Mouse (Mus musculus): ENCODE measurements around the gene Snrpb. TPM values are rescaled to one million over a fixed set of nuclear protein-coding genes. Genes with fewer than 3 reads are reported as not detected.

Snrpb gene
- total RNA-seq (2021) = 100 to 1,000 TPM in 1 of 2 experiments, 10 to 100 TPM in 1; 93.6 to 109 TPM

DNA sequence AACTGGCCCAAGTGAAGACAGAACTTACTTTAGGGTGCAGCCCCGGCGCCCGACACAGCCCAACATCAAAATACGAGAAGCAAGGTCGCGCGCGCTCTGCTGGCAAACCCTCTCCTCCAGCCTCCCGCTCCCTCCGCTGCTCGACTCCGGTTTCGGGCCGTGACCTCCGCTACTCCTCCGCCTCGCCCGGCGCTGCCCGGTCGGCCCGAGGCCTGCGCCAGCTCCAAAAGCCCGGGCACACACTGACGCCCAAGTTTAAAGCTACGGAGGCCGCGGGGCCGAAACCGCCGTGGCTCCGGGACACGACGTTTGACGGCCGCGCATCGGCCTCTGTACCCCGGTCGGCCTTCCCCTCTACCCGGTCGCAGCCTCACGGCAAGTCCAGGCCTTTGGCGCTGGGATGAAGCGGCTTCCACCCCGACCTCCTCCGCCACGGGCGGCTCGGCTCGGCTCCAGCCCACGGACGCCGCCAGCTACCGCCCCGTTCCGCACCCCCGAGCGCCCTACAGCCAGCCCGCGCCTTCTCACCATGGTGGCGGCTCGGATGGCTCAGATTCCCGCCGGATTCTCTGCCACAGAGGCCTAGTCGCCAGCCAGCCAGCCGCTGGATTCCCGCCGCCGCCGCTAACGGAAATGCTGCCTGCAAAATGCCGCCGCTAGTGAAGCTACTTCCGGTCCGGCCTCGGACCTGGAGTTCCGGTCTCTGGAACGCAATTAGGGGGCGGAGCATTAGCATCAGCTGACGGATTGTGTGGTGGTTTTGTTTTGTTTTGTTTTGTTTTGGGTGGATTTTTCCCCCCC, at the start of gene Snrpb:
TSS of gene Snrpb (minus strand) at position 698 of the 801 bp plus-strand sequence.
- DNase-seq (ENCODE audit: low spot score in 2 of 2) = peak; percentile 89 to 92
- intact Hi-C loops (cut with DNase I) = loop anchor here (2.0 to 5.0 kb wide), 2 partner anchors 68 to 96 kb away; partner anchors contain the start of gene Nop56

DNA sequence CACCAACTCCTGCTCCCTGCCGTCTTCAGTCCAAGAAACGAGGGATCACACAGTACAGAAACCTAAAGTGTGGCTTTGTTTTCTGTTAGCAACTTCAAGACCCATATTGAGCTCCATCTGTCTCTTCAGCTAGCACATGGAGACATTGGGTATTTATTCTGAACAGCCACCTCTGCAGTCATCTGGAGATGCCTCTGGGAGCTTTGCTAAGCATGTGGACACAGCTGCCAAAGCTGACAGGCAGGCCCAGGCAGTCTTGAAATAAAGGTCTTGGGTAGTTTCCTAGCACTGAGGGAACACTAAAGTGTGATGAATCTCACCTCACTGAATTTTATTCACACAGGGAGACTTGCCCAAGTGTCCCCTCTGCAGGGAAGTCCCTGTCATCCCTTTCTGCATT, 32.4 kb upstream of the Snrpb start:
- intact Hi-C loops (cut with DNase I) = no loop called here
- peak; percentile 18 to 40 for DNase-seq (ENCODE audit: low spot score in 2 of 2)

DNA sequence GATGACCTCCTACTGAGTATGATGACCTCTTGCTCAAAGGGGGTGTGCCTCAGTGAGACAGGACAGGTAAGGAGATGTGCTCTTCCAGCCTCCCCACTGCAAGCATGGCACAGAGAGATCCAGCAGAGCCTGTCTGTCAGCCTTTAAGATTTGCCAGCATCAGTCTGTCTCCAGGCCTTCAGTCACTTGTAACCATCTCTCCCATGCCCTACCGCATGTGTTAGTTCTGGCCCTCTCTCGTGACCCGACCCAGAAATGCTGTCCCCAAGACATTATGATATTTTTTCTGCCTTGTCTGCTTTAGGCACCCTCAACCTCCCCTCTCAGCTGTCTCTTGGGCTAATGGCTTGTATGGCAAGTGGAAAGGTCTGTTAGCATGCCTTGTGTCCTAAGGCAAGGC, 30.4 kb upstream of the Snrpb start:
- DNase-seq (ENCODE audit: low spot score in 2 of 2) = no peak
- intact Hi-C loops (cut with DNase I) = no loop called here

DNA sequence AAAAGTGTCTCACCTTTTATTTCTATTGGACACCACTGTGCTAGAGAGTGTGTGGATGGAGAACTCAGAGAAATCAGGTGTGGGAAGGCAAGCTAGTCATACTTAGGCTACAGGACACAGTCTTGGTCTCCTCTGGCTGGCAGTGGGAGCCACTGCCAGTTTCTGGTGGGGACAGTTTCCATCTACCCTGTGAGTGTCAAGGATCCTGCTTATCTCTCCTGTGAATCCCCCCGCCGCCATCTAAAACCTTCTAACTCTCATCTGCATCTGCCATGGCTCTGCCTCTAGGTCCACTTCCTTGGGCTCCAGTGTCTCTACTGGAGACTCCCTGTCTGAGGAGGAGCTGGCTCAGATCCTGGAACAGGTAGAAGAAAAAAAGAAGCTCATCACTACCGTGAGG, 28.8 kb upstream of the Snrpb start:
- intact Hi-C loops (cut with DNase I) = no loop called here
- no peak for DNase-seq (ENCODE audit: low spot score in 2 of 2)

DNA sequence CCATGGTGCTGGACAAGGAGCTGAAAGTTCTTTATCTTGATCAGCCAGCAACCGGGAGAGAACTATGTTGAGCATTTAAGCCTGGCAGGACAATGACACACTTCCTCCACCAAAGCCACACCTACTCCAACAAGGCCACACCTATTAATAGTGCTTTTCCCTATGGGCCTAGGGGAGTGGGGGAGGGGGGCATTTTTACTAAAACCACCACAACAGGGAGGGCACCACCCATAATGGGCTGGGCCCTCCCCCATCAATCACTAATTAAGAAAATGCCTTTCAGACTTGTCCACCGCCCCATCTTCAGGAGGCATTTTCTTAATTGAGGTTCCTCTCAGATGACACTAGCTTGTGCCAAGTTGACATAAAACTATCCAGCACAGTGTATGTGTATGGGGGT, 28.2 kb upstream of the Snrpb start:
- DNase-seq (ENCODE audit: low spot score in 2 of 2) = no peak
- intact Hi-C loops (cut with DNase I) = no loop called here

DNA sequence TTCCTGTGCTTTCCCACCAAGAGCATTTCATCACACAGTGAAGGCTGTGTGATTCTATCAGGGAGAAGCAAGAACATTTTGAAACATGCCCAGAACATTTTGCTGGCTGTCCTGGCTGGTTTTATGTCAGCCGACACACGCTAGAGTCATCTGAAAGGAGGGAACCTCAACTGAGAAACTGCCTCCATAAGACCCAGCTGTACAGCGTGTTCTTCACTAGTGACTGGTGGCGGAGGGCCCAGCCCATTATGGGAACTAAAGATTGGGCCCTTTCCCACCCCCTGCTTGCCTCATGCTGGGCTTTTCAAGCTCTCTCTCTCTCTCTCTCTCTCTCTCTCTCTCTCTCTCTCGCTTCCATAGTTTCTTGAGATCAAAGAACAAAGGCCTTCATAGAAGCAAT, 21.8 kb upstream of the Snrpb start:
- intact Hi-C loops (cut with DNase I) = no loop called here
- DNase-seq (ENCODE audit: low spot score in 2 of 2) = no peak

DNA sequence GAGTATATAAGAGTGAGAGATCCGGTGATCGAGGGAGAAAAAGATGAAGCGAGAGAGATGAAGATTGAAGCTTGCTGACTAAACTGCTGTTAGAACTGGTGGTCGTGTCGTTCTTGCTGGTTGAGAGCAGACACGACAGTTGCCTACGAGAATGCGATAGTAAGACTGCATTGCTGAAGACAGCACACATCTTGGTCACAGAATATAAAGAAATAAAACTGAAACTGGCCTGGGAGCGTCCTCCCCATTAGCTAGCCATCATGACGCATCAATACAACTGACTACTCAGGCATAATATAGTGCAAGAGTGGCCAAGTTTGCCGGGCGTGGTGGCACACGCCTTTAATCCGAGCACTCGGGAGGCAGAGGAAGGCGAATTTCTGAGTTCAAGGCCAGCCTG, 15.7 kb upstream of the Snrpb start, which contains the start of gene Tmc2:
TSS of gene Tmc2 (plus strand) at position 301 of the 400 bp plus-strand sequence.
- DNase-seq (ENCODE audit: low spot score in 2 of 2) = no peak
- intact Hi-C loops (cut with DNase I) = no loop called here

DNA sequence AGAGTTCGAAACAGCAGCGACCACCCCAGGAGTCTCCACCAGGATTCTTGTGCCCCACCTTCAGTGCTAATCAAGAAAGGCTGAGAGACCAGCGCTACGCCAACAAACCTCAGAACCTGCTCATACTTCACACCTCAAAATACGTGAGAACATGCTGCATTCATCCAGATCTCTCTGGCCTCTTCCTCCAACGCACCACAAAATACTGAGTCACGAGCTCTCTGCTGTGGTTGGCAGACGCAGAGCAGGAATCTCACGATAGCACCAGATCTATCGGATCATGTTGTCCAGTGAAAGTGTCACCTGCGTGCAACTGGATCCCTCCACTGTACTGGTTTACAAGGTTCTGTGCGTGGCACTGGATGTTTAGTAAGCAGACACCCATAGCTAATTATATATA, 9.2 kb upstream of the Snrpb start:
- intact Hi-C loops (cut with DNase I) = no loop called here
- peak in 1 of 2 experiments; percentile 6 for DNase-seq (ENCODE audit: low spot score in 2 of 2)

DNA sequence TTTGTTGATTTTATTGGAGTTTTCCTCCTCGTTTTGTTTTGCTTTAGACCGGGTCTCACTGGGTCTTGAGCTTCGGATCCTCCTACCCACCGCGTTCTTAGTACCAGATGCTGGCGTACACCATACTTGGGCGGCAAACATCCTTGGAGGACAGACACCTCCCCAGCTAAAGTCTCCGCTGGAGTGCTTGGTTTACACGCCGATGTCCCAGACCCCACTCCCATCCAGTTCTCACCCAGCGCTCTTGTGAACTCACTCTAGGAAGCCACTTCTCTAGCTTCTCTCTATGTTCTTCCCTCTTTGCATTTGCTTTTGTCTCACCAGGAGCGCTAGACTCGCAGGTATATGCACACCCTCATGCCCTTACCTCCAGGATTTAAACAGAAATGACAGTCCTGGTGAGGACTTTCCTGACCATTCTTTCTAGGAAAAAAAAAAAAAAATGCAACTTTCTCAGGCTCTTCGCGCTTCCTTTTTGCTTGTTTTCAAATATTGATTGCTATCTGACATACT, 360 bp upstream of the Snrpb start:
- intact Hi-C loops (cut with DNase I) = loop anchor here (2.0 to 5.0 kb wide), 2 partner anchors 68 to 95 kb away; partner anchors contain the start of gene Nop56
- DNase-seq (ENCODE audit: low spot score in 2 of 2) = no peak

DNA sequence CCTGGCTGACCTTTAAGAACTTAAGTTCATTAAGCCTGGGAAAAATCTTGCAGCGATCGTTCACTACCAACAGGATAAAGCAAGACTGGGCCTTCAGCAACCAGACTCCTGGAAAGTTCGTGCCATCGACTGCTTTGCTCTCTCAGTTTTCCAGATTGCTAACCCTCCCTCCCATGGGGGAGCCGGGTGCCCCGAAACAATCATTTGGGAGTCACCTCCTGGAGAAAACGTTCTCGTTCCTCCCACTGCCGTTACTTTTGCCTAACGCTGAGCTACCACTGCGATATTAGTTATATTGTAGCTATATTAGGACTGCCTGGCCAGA, 860 bp downstream of the Snrpb start:
- intact Hi-C loops (cut with DNase I) = loop anchor here (2.0 to 5.0 kb wide), 2 partner anchors 69 to 96 kb away; partner anchors contain the start of gene Nop56
- peak in 1 of 2 experiments; percentile 21 for DNase-seq (ENCODE audit: low spot score in 2 of 2)

DNA sequence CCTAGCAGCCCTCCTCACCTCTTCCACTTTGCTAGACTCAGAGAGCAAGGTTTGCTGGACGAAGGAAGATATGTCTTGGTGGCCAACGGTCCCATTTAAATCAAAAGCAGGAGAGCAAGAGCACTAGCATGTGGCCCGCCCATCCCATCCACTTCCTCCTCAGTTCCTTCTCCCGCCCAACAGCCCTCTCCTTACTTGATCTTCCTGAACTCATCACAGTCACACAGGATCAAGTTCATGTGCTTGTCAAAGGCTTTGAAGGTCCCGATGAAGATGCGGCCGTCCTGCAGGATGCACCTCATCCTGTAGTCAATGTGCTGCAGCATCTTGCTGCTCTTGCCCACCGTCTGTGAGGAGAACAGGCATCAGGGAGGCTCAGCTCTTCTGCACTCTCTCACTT, 2.4 kb downstream of the Snrpb start:
- intact Hi-C loops (cut with DNase I) = loop anchor here (5.0 kb wide), 1 partner anchor 70 kb away; no protein-coding TSS in a partner anchor
- no peak for DNase-seq (ENCODE audit: low spot score in 2 of 2)

DNA sequence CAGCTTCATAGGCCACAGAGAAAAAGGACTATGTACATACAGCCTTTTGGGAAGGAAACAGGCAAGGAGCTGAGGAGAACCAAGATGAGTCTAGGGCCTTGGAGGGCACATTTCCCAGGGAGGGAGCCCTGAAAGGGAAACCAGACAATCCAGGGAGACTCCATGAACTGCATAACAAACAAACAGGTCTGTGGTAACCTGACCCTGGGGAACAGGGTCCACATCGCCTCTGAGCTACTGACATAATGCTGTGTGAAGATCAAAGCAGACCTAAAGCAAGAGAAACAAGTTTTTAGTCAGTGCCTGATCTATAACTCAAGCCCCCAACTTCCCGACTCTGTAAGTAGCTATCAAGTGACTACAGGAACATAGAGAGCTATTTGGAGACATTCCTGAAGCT, 7.5 kb downstream of the Snrpb start:
- DNase-seq (ENCODE audit: low spot score in 2 of 2) = no peak
- intact Hi-C loops (cut with DNase I) = no loop called here

DNA sequence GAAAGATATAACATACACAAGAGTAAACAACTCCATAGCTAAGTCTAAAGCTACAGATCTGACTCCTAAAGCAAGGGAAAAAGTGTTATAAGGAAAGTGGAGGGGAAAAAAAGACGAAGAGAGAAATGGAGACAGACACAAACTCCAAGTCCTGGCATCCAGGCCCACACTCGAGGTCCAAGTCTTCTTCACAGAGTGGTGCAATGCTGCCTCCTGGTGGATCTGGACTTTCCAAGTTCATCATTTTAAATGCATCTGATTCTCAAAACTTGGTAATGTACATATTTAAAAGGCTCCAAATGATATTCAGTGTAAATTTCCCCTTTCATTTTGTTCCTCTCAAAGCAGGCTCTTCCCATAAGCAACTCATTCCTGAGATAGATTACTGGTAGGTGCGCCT, 11.3 kb downstream of the Snrpb start:
- DNase-seq (ENCODE audit: low spot score in 2 of 2) = peak; percentile 73 to 78
- intact Hi-C loops (cut with DNase I) = loop anchor here (1.0 to 10.0 kb wide), 4 partner anchors 100 to 493 kb away; no protein-coding TSS in a partner anchor

DNA sequence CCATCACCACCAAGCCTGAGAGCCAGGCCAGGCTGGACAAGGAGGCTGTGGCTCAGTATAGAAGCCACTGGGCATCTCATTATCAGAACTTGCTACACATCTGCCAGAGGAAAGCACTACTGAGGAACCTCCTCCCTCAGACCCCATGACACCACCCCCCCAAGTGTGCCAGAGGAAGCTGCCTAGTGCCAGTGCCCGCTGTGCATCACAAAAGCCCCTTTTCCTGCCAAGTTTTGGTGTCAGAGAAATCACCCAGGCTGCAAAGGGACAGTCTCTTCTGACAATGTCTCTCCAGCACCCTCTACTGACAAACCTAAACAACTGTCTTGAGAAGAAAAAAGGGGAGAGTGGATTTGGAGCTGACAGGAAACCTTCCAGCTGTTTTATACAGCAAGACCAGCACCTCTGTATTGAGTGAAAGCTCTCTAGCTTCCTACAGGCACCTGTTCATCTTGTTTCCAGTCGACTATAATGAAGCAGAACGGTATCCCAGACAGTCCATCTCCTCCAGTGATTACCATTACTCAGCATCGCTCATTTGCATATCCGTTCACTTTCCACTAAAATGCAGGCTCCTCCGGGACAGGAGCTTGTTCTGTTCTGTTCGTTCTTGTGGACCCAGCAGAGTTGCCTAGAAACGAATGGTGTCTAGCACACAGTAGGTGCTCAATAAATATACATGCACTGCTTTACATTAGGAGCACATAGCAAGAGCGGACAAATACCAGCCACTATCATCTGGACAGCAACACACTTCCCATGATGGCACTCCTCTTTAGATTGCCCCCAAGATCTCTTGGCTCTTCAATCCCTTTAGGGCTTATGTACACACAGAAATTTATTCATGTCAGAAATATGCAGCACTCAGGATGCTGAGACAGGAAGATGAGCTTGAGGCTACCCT, 12.6 kb downstream of the Snrpb start:
- peak; percentile 36 to 64 for DNase-seq (ENCODE audit: low spot score in 2 of 2)
- intact Hi-C loops (cut with DNase I) = loop anchor here (2.0 to 10.0 kb wide), 2 partner anchors 288 to 492 kb away; no protein-coding TSS in a partner anchor

DNA sequence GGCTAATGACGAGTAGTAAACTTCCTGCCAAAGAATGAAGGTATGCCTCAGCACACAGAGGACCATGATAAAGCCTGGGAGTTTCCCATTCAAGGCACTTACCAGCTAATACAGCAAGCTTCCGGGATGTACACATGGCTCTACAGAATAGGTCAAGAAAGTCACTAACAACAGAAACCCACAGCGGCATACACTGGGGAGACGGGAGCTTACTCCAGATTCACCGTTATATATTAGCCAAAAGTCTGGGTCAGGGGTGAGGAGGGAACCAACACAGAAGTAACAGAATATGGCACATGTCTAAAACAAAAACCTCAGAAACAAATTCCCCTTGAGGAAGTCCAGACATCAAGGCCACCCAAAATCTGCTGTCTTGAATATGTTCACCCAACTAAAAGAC, 16.5 kb downstream of the Snrpb start:
- no peak for DNase-seq (ENCODE audit: low spot score in 2 of 2)
- intact Hi-C loops (cut with DNase I) = loop anchor here (10.0 kb wide), 1 partner anchor 488 kb away; no protein-coding TSS in a partner anchor

DNA sequence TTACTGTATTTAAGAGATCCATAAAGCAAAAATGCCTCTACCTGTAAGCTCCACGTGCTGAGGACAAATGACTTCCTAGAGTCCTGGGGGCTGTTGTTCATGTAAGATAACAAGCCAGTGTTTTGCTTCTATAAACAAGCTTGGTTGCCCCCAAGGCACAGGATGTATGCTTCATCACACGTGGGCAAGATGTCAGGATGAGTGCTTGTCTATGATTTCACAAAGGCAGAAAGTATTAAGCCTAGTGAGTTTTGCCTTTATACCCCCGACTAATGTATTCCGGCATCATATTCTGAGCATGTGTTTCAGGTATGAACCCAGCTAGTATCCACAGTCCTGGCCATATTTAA, 21.1 kb downstream of the Snrpb start:
- DNase-seq (ENCODE audit: low spot score in 2 of 2) = no peak
- intact Hi-C loops (cut with DNase I) = no loop called here

DNA sequence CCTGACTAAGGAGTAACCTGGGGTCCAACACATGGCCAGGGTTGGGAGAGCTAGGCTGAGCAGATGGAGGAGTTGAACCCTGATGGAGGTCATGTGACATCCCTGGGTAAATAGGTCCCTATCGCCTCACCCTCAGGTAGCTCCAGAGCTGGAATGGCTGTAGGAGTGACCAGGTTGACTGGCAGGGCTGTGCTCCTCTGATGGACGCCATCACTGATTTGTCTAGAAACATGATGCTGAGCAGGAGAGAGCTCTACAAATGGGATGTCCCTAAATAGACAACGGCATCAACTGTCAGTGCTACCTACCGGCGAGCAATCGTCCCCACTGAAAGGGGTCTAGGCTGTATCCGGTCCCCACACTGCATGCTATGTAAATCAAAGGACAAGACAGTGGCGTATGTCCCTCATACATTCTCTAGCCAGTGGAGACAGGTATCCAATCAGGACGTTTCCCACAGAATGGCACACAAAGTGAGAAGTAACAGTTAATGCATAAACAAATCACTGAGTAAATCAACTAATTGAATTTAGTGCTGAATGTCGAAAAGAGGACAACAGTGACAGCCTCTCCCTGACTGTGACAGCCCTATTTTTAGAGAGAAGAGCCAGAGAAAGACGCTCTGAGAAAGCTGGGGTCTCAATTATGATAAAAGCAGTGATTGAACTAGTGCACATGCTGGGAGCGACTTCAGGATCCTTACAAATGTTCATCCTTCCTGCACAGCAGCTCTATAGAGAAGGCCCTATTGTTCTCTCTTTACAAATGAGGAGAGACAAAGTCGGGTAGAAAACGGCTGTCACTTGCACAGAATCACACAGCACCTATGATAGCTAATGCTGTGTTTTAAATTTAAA, 21.7 kb downstream of the Snrpb start:
- DNase-seq (ENCODE audit: low spot score in 2 of 2) = no peak
- intact Hi-C loops (cut with DNase I) = no loop called here

DNA sequence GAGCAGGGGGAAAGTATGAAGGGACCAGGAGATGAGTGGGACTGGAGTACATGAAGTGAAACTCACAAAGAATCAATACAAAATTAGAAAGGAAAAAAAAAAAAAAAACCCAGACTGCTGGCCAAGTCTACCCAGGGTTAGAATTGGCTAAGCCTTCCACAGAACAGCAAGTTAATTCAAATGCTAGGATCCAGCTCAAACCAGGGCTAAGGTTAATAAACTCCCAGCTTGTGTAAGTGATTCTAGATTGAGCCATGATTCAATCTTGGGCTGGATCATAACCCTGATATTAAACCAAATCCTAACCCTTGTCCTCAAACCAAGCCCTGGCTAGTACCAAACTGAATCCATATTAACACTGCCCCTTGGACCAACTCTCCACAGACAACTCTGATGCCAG, 23.4 kb downstream of the Snrpb start:
- no peak for DNase-seq (ENCODE audit: low spot score in 2 of 2)

DNA sequence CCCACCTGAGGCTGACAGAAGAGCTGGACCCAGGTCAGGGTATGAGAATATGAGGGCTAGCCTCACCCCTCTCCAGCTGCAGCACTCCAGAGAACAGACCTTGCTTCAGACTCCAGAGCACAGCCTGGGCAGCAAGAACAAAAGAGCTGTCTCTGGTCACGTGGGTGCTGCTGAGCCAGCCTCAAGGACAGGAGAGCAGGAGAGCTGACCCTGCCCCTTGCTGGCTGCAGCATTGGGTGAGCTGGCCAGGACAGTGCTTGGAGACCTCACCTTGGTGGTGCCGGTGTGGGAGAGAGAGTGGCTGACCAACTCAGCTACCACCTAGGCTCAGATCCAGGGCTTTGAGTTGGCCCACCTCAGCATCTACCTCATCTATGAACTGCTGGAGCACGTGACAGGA, 24.0 kb downstream of the Snrpb start:
- no peak for DNase-seq (ENCODE audit: low spot score in 2 of 2)
- intact Hi-C loops (cut with DNase I) = no loop called here

More for the DNA sequence above, 23.4 kb downstream of the Snrpb start:
- intact Hi-C loops (cut with DNase I) = no loop called here
